Mouse (Mus musculus) forebrain, embryonic 16.5 days (tissue): ENCODE results near the gene Otulin. TPM values are rescaled to one million over a fixed set of nuclear protein-coding genes. Genes with fewer than 3 reads are reported as not detected.

Experiments used
- ATAC-seq: fragments of 200-750 bp; cut with Nextera tagmentation; 2 replicates; pipeline ENCODE4 v1.8.0; 2017; ENCODE audit warnings: mild to moderate bottlenecking, moderate library complexity
- H3K27ac ChIP-seq: fragments of 300-500 bp; sonication (generic); 2 replicates; pipeline ENCODE4 v1.5.1; 2014; ENCODE audit warnings: low read length, control low read depth
- H3K27me3 ChIP-seq: fragments of 300-500 bp; sonication (generic); replicated peaks from 2 replicates; pipeline ENCODE4 v1.6.1; 2014; ENCODE audit warnings: low read length; ENCODE audit not compliant: control insufficient read depth, insufficient read depth
- H3K36me3 ChIP-seq: fragments of 300-500 bp; sonication (generic); 2 replicates; pipeline ENCODE4 v1.6.1; 2014; ENCODE audit not compliant: control insufficient read depth, insufficient read depth
- H3K4me1 ChIP-seq: fragments of 300-500 bp; sonication (generic); replicated peaks from 2 replicates; pipeline ENCODE4 v1.6.1; 2014; ENCODE audit warnings: low read length; ENCODE audit not compliant: control insufficient read depth, insufficient read depth
- H3K4me2 ChIP-seq: fragments of 300-500 bp; sonication (generic); 2 replicates; pipeline ENCODE4 v1.6.1; 2014; ENCODE audit warnings: mild to moderate bottlenecking, low read length, control low read depth
- H3K4me3 ChIP-seq: fragments of 300-500 bp; sonication (generic); replicated peaks from 2 replicates; pipeline ENCODE4 v1.5.1; 2014; ENCODE audit warnings: mild to moderate bottlenecking, low read length, control low read depth
- H3K9ac ChIP-seq: fragments of 300-500 bp; sonication (generic); replicated peaks from 2 replicates; pipeline ENCODE4 v1.6.1; 2014; ENCODE audit warnings: low read depth, low read length, control low read depth
- H3K9me3 ChIP-seq: fragments of 300-500 bp; sonication (generic); 2 replicates; pipeline ENCODE4 v1.6.1; 2016; ENCODE audit warnings: low read length; ENCODE audit not compliant: control insufficient read depth
- WGBS: fragments of 180-500 bp; shearing (Covaris S2); extraction: QIAGEN DNeasy Blood & Tissue Kit; methylation state at CpG from one replicate; pipeline ENCODE4 v1.1.7; 2014; 5-methylcytosine and 5-hydroxymethylcytosine counted together
- microRNA-seq: library from miRNA; unstranded; fragments of <30 nt; microRNA quantifications from one replicate; pipeline ENCODE4, GENCODE M21; 2017
- polyA plus RNA-seq: library from polyadenylated mRNA; unstranded; fragments of >200 nt; fragmentation: Nextera tagmentation; extraction: Ambion mirVana; gene quantifications from 2 replicates; pipeline ENCODE4 v1.2.1, GENCODE M21; 2015

The Otulin gene
- polyA plus RNA-seq, 1 experiment from 2014 or later: 28.0 TPM

GRCm38 (mm10) chr15:27500390-27500789 is 130.1 kb downstream of the Otulin start:
- ATAC-seq: no peak
- H3K4me1 ChIP-seq: peaks cover 13% of the 10 kb centered on the region
- no peaks in the 10 kb centered on the region for H3K9me3 ChIP-seq
- no peaks in the 10 kb centered on the region for H3K27me3 ChIP-seq
- H3K4me3 ChIP-seq: no peak overlapping the region
- no peak overlapping the region for H3K4me2 ChIP-seq
- no peak overlapping the region for H3K9ac ChIP-seq
- H3K36me3 ChIP-seq: no peaks in the 10 kb centered on the region
- 90% methylated on average over 15 of the region's 15 CpGs for WGBS
- no peak overlapping the region for H3K27ac ChIP-seq

GRCm38 (mm10) chr15:27498078-27498477 is 132.4 kb downstream of the Otulin start:
- Histone ChIP-seq H3K4me1 (peaks cover 17% of the 10 kb centered on the region), H3K4me3 (no peak overlapping the region), H3K27me3 (no peaks in the 10 kb centered on the region), H3K27ac (no peak overlapping the region), H3K9ac (no peak overlapping the region), H3K36me3 (no peaks in the 10 kb centered on the region), H3K4me2 (no peak overlapping the region), H3K9me3 (no peaks in the 10 kb centered on the region)
- no peak for ATAC-seq
- 66% methylated on average over 5 of the region's 5 CpGs for WGBS

GRCm38 (mm10) chr15:27497300-27497997 is 133.0 kb downstream of the Otulin start:
- 65% methylated on average over 7 of the region's 7 CpGs for WGBS
- no peaks in the 10 kb centered on the region for H3K36me3 ChIP-seq
- no peak overlapping the region for H3K4me2 ChIP-seq
- no peaks in the 10 kb centered on the region for H3K9me3 ChIP-seq
- ATAC-seq: no peak
- no peak overlapping the region for H3K27ac ChIP-seq
- H3K4me3 ChIP-seq: no peak overlapping the region
- H3K27me3 ChIP-seq: no peaks in the 10 kb centered on the region
- peaks cover 17% of the 10 kb centered on the region for H3K4me1 ChIP-seq
- no peak overlapping the region for H3K9ac ChIP-seq

GRCm38 (mm10) chr15:27496596-27497299 is 133.7 kb downstream of the Otulin start:
- no peak overlapping the region for H3K27ac ChIP-seq
- H3K36me3 ChIP-seq: no peaks in the 10 kb centered on the region
- no peak overlapping the region for H3K4me3 ChIP-seq
- no peak overlapping the region for H3K9ac ChIP-seq
- H3K4me2 ChIP-seq: no peak overlapping the region
- no peak for ATAC-seq
- no peaks in the 10 kb centered on the region for H3K27me3 ChIP-seq
- WGBS: 89% methylated on average over 11 of the region's 11 CpGs
- no peaks in the 10 kb centered on the region for H3K9me3 ChIP-seq
- H3K4me1 ChIP-seq: peaks cover 17% of the 10 kb centered on the region

GRCm38 (mm10) chr15:27495981-27496401 is 134.5 kb downstream of the Otulin start:
- Histone ChIP-seq H3K9me3 (no peaks in the 10 kb centered on the region), H3K9ac (no peak overlapping the region), H3K36me3 (no peaks in the 10 kb centered on the region), H3K4me3 (no peak overlapping the region), H3K27ac (no peak overlapping the region), H3K27me3 (no peaks in the 10 kb centered on the region), H3K4me2 (no peak overlapping the region), H3K4me1 (peaks cover 17% of the 10 kb centered on the region)
- ATAC-seq: no peak; the same call in 1 of the 2 replicates
- WGBS: 53% methylated on average over 5 of the region's 5 CpGs

GRCm38 (mm10) chr15:27493516-27493915 is 137.0 kb downstream of the Otulin start:
- H3K36me3 ChIP-seq: no peaks in the 10 kb centered on the region
- whole genome bisulfite sequencing: 48% methylated on average over 10 of the region's 10 CpGs
- H3K4me2 ChIP-seq: no peak overlapping the region
- no peak overlapping the region for H3K27ac ChIP-seq
- H3K9me3 ChIP-seq: no peaks in the 10 kb centered on the region
- no peak overlapping the region for H3K9ac ChIP-seq
- no peaks in the 10 kb centered on the region for H3K27me3 ChIP-seq
- no peak overlapping the region for H3K4me3 ChIP-seq
- peaks cover 22% of the 10 kb centered on the region for H3K4me1 ChIP-seq
- no peak for ATAC-seq

- H3K27ac ChIP-seq: no peak overlapping the region
- H3K4me3 ChIP-seq: no peak overlapping the region
- no peaks in the 10 kb centered on the region for H3K27me3 ChIP-seq
- no peak for ATAC-seq
- H3K9ac ChIP-seq: no peak overlapping the region
- H3K36me3 ChIP-seq: no peaks in the 10 kb centered on the region
- H3K4me2 ChIP-seq: no peak overlapping the region
- WGBS: 69% methylated on average over 1 of the region's 1 CpGs
- H3K4me1 ChIP-seq: peaks cover 30% of the 10 kb centered on the region
- H3K9me3 ChIP-seq: no peaks in the 10 kb centered on the region
Observed at GRCm38 (mm10) chr15:27492734-27493133, 137.8 kb downstream of the Otulin start.

Small RNA genes within 50 kb of the gene (microRNA-seq; reads per million reads assigned to microRNA genes)
- 0.62 reads per million for gene Mir7117

Other genes with a start within 250 kb of the Otulin start
- 17.9 and 22.0 TPM in 2 replicates for gene Ank, start 164.0 kb downstream of the Otulin start, polyA plus RNA-seq
- 13.6 and 15.3 TPM in 2 replicates for gene Otulinl, start 50.9 kb upstream of the Otulin start, polyA plus RNA-seq